Mouse (Mus musculus): ENCODE results near the gene Cntfr. TPM values are rescaled to one million over a fixed set of nuclear protein-coding genes. Genes with fewer than 3 reads are reported as not detected.

Gene Cntfr
- polyA plus RNA-seq, 1 experiment, result 101 TPM

DNA sequence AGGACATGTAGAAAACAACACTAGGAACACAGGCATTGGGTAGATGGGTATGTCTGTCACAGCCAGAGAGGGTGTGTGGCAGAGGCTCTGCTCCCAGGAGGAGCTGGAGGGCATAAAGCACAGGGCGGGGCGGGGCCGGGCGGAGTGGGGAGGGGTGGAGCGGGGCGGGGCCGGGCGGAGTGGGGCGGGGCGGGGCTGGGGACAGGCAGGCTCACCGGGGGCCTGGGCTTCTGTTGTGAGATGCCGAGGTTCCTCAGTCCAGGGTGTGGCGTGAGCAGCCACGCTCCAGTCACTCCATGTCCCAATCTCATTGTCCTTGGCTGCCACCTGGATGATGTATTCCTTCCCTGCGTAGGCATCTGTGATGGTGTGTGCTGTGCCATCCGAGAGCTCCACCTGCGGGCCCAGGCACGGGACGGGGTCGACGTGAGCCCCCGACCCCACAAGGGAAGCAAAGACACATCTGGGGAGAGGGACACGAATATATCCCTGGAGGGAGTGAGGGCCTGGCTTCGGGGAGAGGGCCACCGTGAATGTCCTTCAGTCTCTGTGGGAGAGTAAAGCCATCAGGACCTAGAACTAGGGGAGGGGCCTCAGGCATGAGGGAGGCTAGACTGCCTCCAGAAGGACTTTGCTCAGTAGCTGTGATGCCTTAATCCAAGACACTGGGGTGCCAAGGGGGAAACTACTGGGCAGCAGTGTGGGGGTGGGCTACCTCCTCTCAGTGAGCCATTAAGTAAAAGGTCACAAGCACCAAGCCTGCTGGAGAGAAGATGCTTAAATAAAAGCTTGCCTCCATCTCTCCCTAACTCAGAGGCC, 38.1 kb downstream of the Cntfr start:
- no peaks in the 10 kb centered on the region for H3K27me3 ChIP-seq (ENCODE audit: control insufficient read depth, insufficient read depth, low read length)
- H3K4me1 ChIP-seq (ENCODE audit: control insufficient read depth, insufficient read depth, low read length), result peaks cover 4% of the 10 kb centered on the region; the same call in 1 of the 2 replicates
- H3K4me3 ChIP-seq (replicated peaks; ENCODE audit: insufficient read depth, low read depth, low read length), result no peak overlapping the region
- DNase-seq, result no peak
- WGBS, result 40% methylated on average over 25 of the region's 25 CpGs
- no peak overlapping the region for H3K27ac ChIP-seq (ENCODE audit: insufficient read depth, low read length)
- TF ChIP-seq CTCF (IDR thresholded peaks at IDR 0.05; ENCODE audit: borderline replicate concordance, insufficient read depth, low read depth, low read length), result no peak
- TF ChIP-seq POLR2A (IDR thresholded peaks at IDR 0.05; ENCODE audit: borderline replicate concordance, insufficient read depth, low read length), result no peak

DNA sequence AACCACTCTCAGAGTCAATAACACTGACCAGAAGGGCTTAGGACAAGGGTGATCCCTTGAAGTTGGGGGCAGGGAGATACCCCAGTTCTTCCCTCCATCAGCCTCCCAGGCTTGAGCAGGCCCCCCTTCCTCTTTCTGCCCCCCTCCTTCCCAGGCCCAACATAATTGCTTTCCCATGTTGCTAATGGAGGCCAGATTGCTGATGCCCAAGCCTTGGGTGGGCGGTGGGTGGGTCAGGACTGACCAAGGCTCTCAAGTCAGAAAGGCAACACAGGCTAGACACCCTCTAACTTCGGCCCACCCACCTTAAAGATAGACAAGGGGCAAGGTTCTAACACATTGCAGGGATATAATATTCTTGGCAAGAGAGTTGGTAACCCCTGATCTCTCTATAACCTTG, 41.4 kb downstream of the Cntfr start:
- 98% methylated on average over 2 of the region's 2 CpGs for WGBS
- H3K27me3 ChIP-seq (ENCODE audit: control insufficient read depth, insufficient read depth, low read length), result no peaks in the 10 kb centered on the region
- H3K4me1 ChIP-seq (ENCODE audit: control insufficient read depth, insufficient read depth, low read length), result peaks cover 11% of the 10 kb centered on the region
- TF ChIP-seq CTCF (IDR thresholded peaks at IDR 0.05; ENCODE audit: borderline replicate concordance, insufficient read depth, low read depth, low read length), result no peak
- no peak for TF ChIP-seq POLR2A (IDR thresholded peaks at IDR 0.05; ENCODE audit: borderline replicate concordance, insufficient read depth, low read length)
- no peak for DNase-seq
- no peak overlapping the region for H3K27ac ChIP-seq (ENCODE audit: insufficient read depth, low read length)
- H3K4me3 ChIP-seq (replicated peaks; ENCODE audit: insufficient read depth, low read depth, low read length), result no peak overlapping the region

DNA sequence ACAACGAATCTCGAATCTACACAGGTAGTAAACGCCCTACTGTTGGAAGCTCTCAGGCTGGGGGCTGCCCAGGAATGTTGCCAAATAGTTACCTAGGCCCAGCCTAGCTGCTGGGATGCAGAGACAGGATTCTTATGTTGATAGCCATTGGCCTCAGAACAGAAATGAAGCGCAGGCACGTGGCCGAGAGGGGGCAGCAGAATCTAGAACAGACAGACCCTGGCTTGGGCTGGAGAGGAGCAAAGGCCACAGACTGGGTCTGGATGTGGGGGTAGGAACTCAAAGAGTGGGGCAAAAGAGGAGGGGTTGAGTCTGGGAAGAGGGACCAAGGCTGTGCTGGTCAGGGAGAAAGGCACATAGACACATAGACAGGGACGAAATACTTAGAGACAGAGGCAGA, 42.7 kb downstream of the Cntfr start:
- H3K4me3 ChIP-seq (replicated peaks; ENCODE audit: insufficient read depth, low read depth, low read length), result no peak overlapping the region
- TF ChIP-seq CTCF (IDR thresholded peaks at IDR 0.05; ENCODE audit: borderline replicate concordance, insufficient read depth, low read depth, low read length) (peak; percentile 82), POLR2A (IDR thresholded peaks at IDR 0.05; ENCODE audit: borderline replicate concordance, insufficient read depth, low read length) (no peak)
- peak; percentile 75 to 82 for DNase-seq
- peaks cover 11% of the 10 kb centered on the region for H3K4me1 ChIP-seq (ENCODE audit: control insufficient read depth, insufficient read depth, low read length)
- H3K27me3 ChIP-seq (ENCODE audit: control insufficient read depth, insufficient read depth, low read length), result no peaks in the 10 kb centered on the region
- WGBS, result 17% methylated on average over 7 of the region's 7 CpGs
- no peak overlapping the region for H3K27ac ChIP-seq (ENCODE audit: insufficient read depth, low read length)

DNA sequence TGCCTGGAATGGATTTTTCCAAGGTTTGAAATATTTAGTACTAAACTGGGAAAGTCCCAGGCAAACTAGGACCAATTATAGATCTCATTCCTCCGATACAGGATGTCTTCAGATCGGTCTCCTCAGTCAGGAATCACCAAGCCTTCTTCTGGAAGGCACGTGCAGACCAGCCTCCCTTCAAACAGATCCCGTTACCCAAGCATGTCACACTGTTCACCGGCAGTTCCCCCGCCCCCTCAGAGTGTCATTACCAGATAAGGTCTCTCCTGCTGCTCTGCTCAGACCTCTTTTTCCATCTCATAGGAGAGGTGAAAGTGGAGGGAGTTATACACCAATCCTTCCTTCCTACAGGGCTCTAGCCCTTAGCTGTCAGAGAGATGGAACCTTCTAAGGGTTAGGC, 43.2 kb downstream of the Cntfr start:
- Histone ChIP-seq H3K4me1 (ENCODE audit: control insufficient read depth, insufficient read depth, low read length) (peaks cover 8% of the 10 kb centered on the region), H3K27ac (ENCODE audit: insufficient read depth, low read length) (no peak overlapping the region), H3K4me3 (replicated peaks; ENCODE audit: insufficient read depth, low read depth, low read length) (no peak overlapping the region), H3K27me3 (ENCODE audit: control insufficient read depth, insufficient read depth, low read length) (no peaks in the 10 kb centered on the region)
- no peak for DNase-seq
- no peak for TF ChIP-seq CTCF (IDR thresholded peaks at IDR 0.05; ENCODE audit: borderline replicate concordance, insufficient read depth, low read depth, low read length)
- no peak for TF ChIP-seq POLR2A (IDR thresholded peaks at IDR 0.05; ENCODE audit: borderline replicate concordance, insufficient read depth, low read length)
- 71% methylated on average over 6 of the region's 6 CpGs for WGBS

DNA sequence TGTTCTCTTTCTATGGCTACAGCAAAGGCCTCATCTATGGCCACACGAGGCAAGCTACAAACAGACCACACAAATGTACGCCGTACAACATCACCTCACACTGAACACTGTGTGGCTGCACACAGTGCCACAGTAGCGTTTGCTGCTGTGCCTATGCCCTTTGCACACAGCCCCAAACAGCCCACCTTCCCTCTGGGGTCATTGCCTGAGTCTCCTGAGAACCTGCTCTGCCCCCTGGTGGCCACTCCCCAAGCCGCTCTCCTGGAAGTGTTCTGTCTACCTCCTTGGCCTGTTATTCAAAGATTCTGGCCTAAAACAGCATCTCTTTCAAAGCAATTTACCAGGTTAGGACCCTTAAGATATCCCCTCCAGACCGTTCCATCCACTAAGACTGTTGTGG, 43.6 kb downstream of the Cntfr start:
- TF ChIP-seq CTCF (IDR thresholded peaks at IDR 0.05; ENCODE audit: borderline replicate concordance, insufficient read depth, low read depth, low read length) (peak; percentile 87), POLR2A (IDR thresholded peaks at IDR 0.05; ENCODE audit: borderline replicate concordance, insufficient read depth, low read length) (no peak)
- 46% methylated on average over 6 of the region's 6 CpGs for WGBS
- no peak overlapping the region for H3K4me3 ChIP-seq (replicated peaks; ENCODE audit: insufficient read depth, low read depth, low read length)
- DNase-seq, result peak; percentile 73 to 78
- H3K27me3 ChIP-seq (ENCODE audit: control insufficient read depth, insufficient read depth, low read length), result no peaks in the 10 kb centered on the region
- peaks cover 8% of the 10 kb centered on the region for H3K4me1 ChIP-seq (ENCODE audit: control insufficient read depth, insufficient read depth, low read length)
- H3K27ac ChIP-seq (ENCODE audit: insufficient read depth, low read length), result no peak overlapping the region

DNA sequence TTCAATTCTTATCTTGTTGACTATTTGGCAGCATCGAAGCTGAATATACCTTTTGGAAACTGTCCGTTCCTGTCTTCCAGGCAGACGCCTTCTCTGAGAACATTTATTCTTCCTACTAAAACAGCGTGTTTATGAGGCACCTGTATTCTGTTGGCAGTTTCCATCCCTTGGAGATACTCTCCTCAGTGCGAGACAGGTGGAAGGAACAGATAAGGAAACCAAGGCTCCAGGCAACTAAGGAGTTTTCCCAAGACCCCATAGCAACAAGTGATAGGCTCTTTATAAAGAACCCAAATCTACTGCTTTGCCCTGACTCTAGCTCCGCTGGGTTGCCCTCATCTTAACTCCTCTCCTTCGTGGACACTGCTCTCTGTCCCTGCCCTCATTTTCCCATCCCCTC, 48.3 kb downstream of the Cntfr start:
- 74% methylated on average over 7 of the region's 7 CpGs for WGBS
- TF ChIP-seq CTCF (IDR thresholded peaks at IDR 0.05; ENCODE audit: borderline replicate concordance, insufficient read depth, low read depth, low read length) (no peak), POLR2A (IDR thresholded peaks at IDR 0.05; ENCODE audit: borderline replicate concordance, insufficient read depth, low read length) (no peak)

GRCm38 (mm10) chr4:41648157-41648556, 48.7 kb downstream of the Cntfr start:
- peaks cover 1% of the 10 kb centered on the region for H3K4me1 ChIP-seq (ENCODE audit: control insufficient read depth, insufficient read depth, low read length)
- H3K27me3 ChIP-seq (ENCODE audit: control insufficient read depth, insufficient read depth, low read length), result no peaks in the 10 kb centered on the region
- TF ChIP-seq CTCF (IDR thresholded peaks at IDR 0.05; ENCODE audit: borderline replicate concordance, insufficient read depth, low read depth, low read length) (no peak), POLR2A (IDR thresholded peaks at IDR 0.05; ENCODE audit: borderline replicate concordance, insufficient read depth, low read length) (no peak)
- no peak overlapping the region for H3K27ac ChIP-seq (ENCODE audit: insufficient read depth, low read length)
- H3K4me3 ChIP-seq (replicated peaks; ENCODE audit: insufficient read depth, low read depth, low read length), result no peak overlapping the region
- 50% methylated on average over 4 of the region's 4 CpGs for WGBS
- DNase-seq, result peak in 1 of 2 experiments; percentile 25

More for the DNA sequence above, 48.3 kb downstream of the Cntfr start:
- no peak for DNase-seq
- H3K27me3 ChIP-seq (ENCODE audit: control insufficient read depth, insufficient read depth, low read length), result no peaks in the 10 kb centered on the region
- H3K4me3 ChIP-seq (replicated peaks; ENCODE audit: insufficient read depth, low read depth, low read length), result no peak overlapping the region
- no peak overlapping the region for H3K27ac ChIP-seq (ENCODE audit: insufficient read depth, low read length)
- H3K4me1 ChIP-seq (ENCODE audit: control insufficient read depth, insufficient read depth, low read length), result peaks cover 6% of the 10 kb centered on the region

- H3K4me3 ChIP-seq (replicated peaks; ENCODE audit: insufficient read depth, low read depth, low read length), result no peak overlapping the region
- peak in 1 of 2 experiments; percentile 54 for DNase-seq
- no peaks in the 10 kb centered on the region for H3K27me3 ChIP-seq (ENCODE audit: control insufficient read depth, insufficient read depth, low read length)
- peaks cover 5% of the 10 kb centered on the region; the same call in 1 of the 2 replicates for H3K4me1 ChIP-seq (ENCODE audit: control insufficient read depth, insufficient read depth, low read length)
- no peak overlapping the region for H3K27ac ChIP-seq (ENCODE audit: insufficient read depth, low read length)
- WGBS, result 14% methylated on average over 5 of the region's 5 CpGs
- TF ChIP-seq POLR2A (IDR thresholded peaks at IDR 0.05; ENCODE audit: borderline replicate concordance, insufficient read depth, low read length), result no peak
- TF ChIP-seq CTCF (IDR thresholded peaks at IDR 0.05; ENCODE audit: borderline replicate concordance, insufficient read depth, low read depth, low read length), result peak; percentile 53
These were observed 51.4 kb downstream of the Cntfr start for GRCm38 (mm10) chr4:41645488-41645887.
